Mouse (Mus musculus) intestine, embryonic 16.5 days (tissue): ENCODE data around the gene Mydgf. TPM values are rescaled to one million over a fixed set of nuclear protein-coding genes. Genes with fewer than 3 reads are reported as not detected.
A peak's percentile ranks its signal among the peaks of the same experiment; 100 is the strongest.

Source experiments
- ATAC-seq: fragments of 200-750 bp; cut with Nextera tagmentation; 2 replicates; pipeline ENCODE4 v1.8.0; 2017; ENCODE audit warnings: moderate TSS enrichment, moderate library complexity
- H3K27ac ChIP-seq: fragments of 300-500 bp; sonication (generic); 2 replicates; pipeline ENCODE4 v1.5.1; 2014; ENCODE audit warnings: mild to moderate bottlenecking, low read length
- H3K27me3 ChIP-seq: fragments of 300-500 bp; sonication (generic); replicated peaks from 2 replicates; pipeline ENCODE4 v1.6.1; 2014; ENCODE audit warnings: low read length, control low read depth, mixed read lengths; ENCODE audit not compliant: control insufficient read depth, insufficient read depth
- H3K36me3 ChIP-seq: fragments of 300-500 bp; sonication (generic); 2 replicates; pipeline ENCODE4 v1.6.1; 2014; ENCODE audit warnings: low read length, control low read depth; ENCODE audit not compliant: control insufficient read depth, insufficient read depth
- H3K4me1 ChIP-seq: fragments of 300-500 bp; sonication (generic); 2 replicates; pipeline ENCODE4 v1.6.1; 2014; ENCODE audit warnings: low read length, control low read depth, mixed read lengths; ENCODE audit not compliant: control insufficient read depth, insufficient read depth
- H3K4me2 ChIP-seq: fragments of 300-500 bp; sonication (generic); 2 replicates; pipeline ENCODE4 v1.6.1; 2014; ENCODE audit warnings: low read depth, low read length, control low read depth
- H3K4me3 ChIP-seq: fragments of 300-500 bp; sonication (generic); 2 replicates; pipeline ENCODE4 v1.5.1; 2014; ENCODE audit warnings: mild to moderate bottlenecking, low read length
- H3K9ac ChIP-seq: fragments of 300-500 bp; sonication (generic); 2 replicates; pipeline ENCODE4 v1.6.1; 2014; ENCODE audit warnings: low read depth, low read length
- H3K9me3 ChIP-seq: fragments of 300-500 bp; sonication (generic); 2 replicates; pipeline ENCODE4 v1.6.1; 2016; ENCODE audit warnings: low read length, control low read depth; ENCODE audit not compliant: control insufficient read depth
- WGBS: fragments of 180-500 bp; shearing (Covaris S2); extraction: QIAGEN DNeasy Blood & Tissue Kit; methylation state at CpG from one replicate; pipeline ENCODE4 v1.1.7; 2014; 5-methylcytosine and 5-hydroxymethylcytosine counted together
- polyA plus RNA-seq: library from polyadenylated mRNA; unstranded; fragments of >200 nt; fragmentation: Nextera tagmentation; extraction: Ambion mirVana; gene quantifications from 2 replicates; pipeline ENCODE4 v1.2.1, GENCODE M21; 2015

Mydgf gene
- polyA plus RNA-seq, 1 experiment from 2014 or later: 121 TPM

- no peak overlapping the region for H3K4me2 ChIP-seq
- no peak overlapping the region for H3K27ac ChIP-seq
- H3K4me3 ChIP-seq: no peak overlapping the region
- H3K9ac ChIP-seq: 0 out of 2 replicates have a peak overlapping the region, but pooled peaks have one; percentile 7
- ATAC-seq: 0 out of 2 replicates have a peak, but pooled peaks have one; percentile 10
- H3K36me3 ChIP-seq: no peaks in the 10 kb centered on the region
- H3K9me3 ChIP-seq: no peaks in the 10 kb centered on the region
- 3% methylated on average over 9 of the region's 9 CpGs for WGBS
- H3K4me1 ChIP-seq: peaks cover 19% of the 10 kb centered on the region; the same call in 1 of the 2 replicates
- peaks cover 9% of the 10 kb centered on the region; the same call in 1 of the 2 replicates for H3K27me3 ChIP-seq
These were observed 24.0 kb downstream of the Mydgf start for GRCm38 (mm10) chr17:56159729-56160128.

DNA sequence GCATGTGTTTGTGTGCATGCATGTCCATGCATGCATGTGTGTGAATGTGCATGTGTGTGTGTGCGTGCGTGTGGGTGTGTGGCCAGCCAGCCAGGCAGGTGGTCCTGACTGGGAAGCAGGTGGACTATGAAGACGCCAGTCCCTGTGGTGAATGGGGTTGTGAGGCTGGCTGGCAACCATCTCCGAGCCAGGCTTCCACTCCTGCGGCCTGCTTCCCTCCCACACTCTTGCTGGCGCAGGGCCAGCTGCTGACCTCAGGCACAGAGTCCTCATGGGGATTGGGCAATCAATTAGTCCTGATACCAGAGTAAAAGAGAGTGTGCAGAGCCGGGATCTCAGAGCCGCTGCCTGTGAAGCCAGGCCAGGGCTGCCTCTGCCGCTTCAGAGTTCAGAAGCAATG lies 30.1 kb downstream of the Mydgf start:
- no peak overlapping the region for H3K4me2 ChIP-seq
- H3K9ac ChIP-seq: no peak overlapping the region
- H3K4me3 ChIP-seq: no peak overlapping the region
- H3K27ac ChIP-seq: no peak overlapping the region
- 29% methylated on average over 9 of the region's 9 CpGs for whole genome bisulfite sequencing
- peaks cover 29% of the 10 kb centered on the region for H3K27me3 ChIP-seq
- H3K9me3 ChIP-seq: no peaks in the 10 kb centered on the region
- ATAC-seq: peak; percentile 89
- peaks cover 12% of the 10 kb centered on the region for H3K4me1 ChIP-seq
- H3K36me3 ChIP-seq: no peaks in the 10 kb centered on the region

- Histone ChIP-seq H3K27me3 (peaks cover 41% of the 10 kb centered on the region), H3K4me1 (peaks cover 15% of the 10 kb centered on the region)
These were observed 33.8 kb downstream of the Mydgf start for GRCm38 (mm10) chr17:56149897-56150296.

DNA sequence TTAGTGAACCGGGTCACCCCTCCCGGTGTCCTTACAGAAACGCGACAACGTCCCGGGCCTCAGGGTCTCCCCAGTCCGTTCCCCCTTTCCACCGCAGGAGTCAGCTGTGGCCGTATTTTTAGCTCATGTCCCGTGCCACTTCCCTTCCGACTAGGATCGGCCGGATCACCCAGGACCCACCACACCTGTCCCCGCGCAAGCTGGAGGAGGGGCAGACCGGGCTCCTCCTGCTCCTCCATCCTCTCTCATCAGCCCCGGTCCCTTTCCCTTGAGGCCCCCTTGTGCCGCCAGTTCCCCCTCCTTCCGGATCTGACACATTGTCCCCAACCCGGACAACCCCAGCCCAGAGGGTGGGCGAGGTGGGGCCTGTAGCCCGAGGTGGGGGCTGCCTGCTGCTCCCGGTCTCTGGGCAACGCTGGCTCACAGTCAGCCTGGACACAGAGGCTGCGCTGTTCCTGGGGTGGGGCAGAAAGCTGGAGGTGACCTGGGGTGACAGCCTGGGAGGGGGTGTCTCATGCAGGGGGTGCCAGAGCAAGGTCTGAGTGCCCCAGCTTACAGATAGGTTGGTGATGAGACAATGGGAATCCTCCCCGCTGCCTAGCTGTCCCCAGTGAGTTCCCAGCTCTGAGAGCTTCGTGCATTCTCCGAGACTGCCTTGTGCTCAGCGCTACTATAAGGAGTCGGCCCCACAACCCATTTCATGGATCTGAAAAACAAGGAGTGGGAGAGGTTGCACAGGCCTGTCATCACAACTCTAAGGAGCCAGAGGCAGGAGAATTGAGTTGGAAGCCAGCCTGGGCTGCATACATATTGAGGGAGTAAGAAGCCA lies 34.7 kb downstream of the Mydgf start:
- Histone ChIP-seq H3K4me1 (peaks cover 13% of the 10 kb centered on the region), H3K36me3 (no peaks in the 10 kb centered on the region), H3K27ac (no peak overlapping the region), H3K27me3 (peaks cover 47% of the 10 kb centered on the region), H3K4me2 (peak overlapping the region; percentile 45), H3K9ac (peak overlapping the region; percentile 27; the same call in 1 of the 2 replicates), H3K4me3 (peak overlapping the region; percentile 19; the same call in 1 of the 2 replicates), H3K9me3 (no peaks in the 10 kb centered on the region)
- WGBS: 2% methylated on average over 30 of the region's 30 CpGs
- no peak for ATAC-seq

More at GRCm38 (mm10) chr17:56149897-56150296, 33.8 kb downstream of the Mydgf start:
- Histone ChIP-seq H3K27ac (no peak overlapping the region), H3K36me3 (no peaks in the 10 kb centered on the region), H3K9ac (no peak overlapping the region), H3K9me3 (no peaks in the 10 kb centered on the region), H3K4me2 (no peak overlapping the region), H3K4me3 (no peak overlapping the region)
- ATAC-seq: no peak
- WGBS: 33% methylated on average over 2 of the region's 2 CpGs

GRCm38 (mm10) chr17:56148280-56148679 lies 35.4 kb downstream of the Mydgf start:
- Histone ChIP-seq H3K4me2 (peak overlapping the region; percentile 45), H3K9ac (0 out of 2 replicates have a peak overlapping the region, but pooled peaks have one; percentile 27), H3K27me3 (peaks cover 48% of the 10 kb centered on the region), H3K9me3 (no peaks in the 10 kb centered on the region), H3K4me3 (no peak overlapping the region), H3K4me1 (peaks cover 7% of the 10 kb centered on the region), H3K27ac (no peak overlapping the region), H3K36me3 (no peaks in the 10 kb centered on the region)
- 17% methylated on average over 9 of the region's 9 CpGs for WGBS
- ATAC-seq: no peak

GRCm38 (mm10) chr17:56147420-56147819 lies 36.3 kb downstream of the Mydgf start:
- Histone ChIP-seq H3K27me3 (peaks cover 46% of the 10 kb centered on the region), H3K4me3 (no peak overlapping the region), H3K36me3 (no peaks in the 10 kb centered on the region), H3K4me2 (no peak overlapping the region), H3K9ac (no peak overlapping the region), H3K27ac (no peak overlapping the region), H3K4me1 (peaks cover 7% of the 10 kb centered on the region), H3K9me3 (no peaks in the 10 kb centered on the region)
- 54% methylated on average over 12 of the region's 12 CpGs for WGBS
- ATAC-seq: no peak

DNA sequence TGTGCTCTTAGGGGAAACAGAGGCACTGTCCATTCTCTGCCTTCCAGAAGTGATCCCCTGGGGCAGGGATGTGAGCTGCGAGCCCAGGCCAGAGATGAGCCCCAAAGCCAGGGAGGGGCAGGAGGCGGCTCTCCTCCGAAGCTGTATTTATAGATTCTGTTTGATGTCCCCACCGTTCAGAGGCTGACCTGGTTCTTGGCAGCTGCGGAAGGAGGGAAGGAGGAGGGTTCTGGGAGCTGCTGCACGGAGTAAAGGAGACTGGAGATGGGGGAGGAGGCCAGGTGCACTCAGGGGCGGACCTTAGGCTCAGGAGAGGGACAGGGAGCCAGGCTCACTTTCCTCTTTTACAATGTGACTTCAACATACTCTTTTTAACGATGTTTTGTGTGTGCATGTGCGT lies 37.6 kb downstream of the Mydgf start:
- H3K9ac ChIP-seq: no peak overlapping the region
- no peaks in the 10 kb centered on the region for H3K9me3 ChIP-seq
- peaks cover 16% of the 10 kb centered on the region for H3K4me1 ChIP-seq
- no peak overlapping the region for H3K27ac ChIP-seq
- no peaks in the 10 kb centered on the region for H3K36me3 ChIP-seq
- H3K4me2 ChIP-seq: no peak overlapping the region
- no peak overlapping the region for H3K4me3 ChIP-seq
- no peak for ATAC-seq
- peaks cover 58% of the 10 kb centered on the region for H3K27me3 ChIP-seq
- 19% methylated on average over 9 of the region's 9 CpGs for WGBS

- no peak overlapping the region for H3K4me3 ChIP-seq
- ATAC-seq: no peak
- no peak overlapping the region for H3K9ac ChIP-seq
- no peak overlapping the region for H3K27ac ChIP-seq
- H3K4me1 ChIP-seq: peaks cover 22% of the 10 kb centered on the region
- H3K27me3 ChIP-seq: peaks cover 67% of the 10 kb centered on the region
- no peak overlapping the region for H3K4me2 ChIP-seq
- H3K9me3 ChIP-seq: no peaks in the 10 kb centered on the region
- H3K36me3 ChIP-seq: no peaks in the 10 kb centered on the region
- 76% methylated on average over 9 of the region's 9 CpGs for WGBS
These were observed 39.2 kb downstream of the Mydgf start for GRCm38 (mm10) chr17:56144546-56144945.

DNA sequence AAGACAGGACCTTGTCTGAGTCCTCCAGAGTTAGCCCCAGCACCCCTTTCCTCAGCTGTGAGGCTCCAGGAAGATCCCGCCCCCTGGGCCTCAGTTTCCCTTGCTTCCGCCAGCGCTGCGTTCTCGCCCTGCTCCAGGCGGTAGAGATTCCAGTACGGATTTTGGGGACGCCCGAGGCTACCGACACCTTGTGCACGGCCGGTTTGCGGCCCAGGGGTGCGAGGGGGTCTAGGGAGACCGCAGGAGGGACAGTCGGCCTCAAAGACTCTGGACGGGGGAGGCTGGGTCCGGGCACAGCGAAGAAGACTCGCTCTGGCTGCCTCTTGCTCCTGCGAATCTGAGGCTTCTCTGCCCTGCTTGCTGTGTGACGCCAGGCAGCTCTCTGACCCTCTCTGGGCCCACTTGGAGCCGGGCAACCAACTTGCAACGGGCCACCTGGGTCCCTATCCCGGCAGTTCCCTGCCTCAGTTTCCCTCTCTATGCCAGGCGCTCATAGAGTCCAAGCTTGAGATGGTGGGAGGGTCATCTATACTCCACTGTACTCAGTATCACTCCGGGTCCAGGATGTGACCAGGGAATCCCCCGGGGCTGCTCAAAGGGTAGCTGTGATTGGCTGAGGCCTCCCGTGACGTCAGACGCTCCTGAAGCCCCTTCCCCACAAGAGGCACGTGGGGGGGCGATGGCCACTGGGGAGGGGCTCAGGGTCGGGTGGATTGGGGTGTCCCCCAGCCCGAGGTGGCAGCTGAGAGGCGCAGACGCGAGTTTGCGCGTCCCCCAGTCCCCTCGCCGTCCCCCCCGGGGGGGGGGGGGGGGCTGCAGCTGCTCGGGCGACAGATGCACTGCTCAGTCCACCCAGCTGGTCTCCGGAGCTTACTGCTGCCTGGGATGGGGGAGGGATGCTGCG lies 41.8 kb downstream of the Mydgf start:
- peak overlapping the region; percentile 43 for H3K9ac ChIP-seq
- H3K4me2 ChIP-seq: peak overlapping the region; percentile 74
- ATAC-seq: 0 out of 2 replicates have a peak, but pooled peaks have one; percentile 19
- peak overlapping the region; percentile 46 for H3K4me3 ChIP-seq
- peaks cover 68% of the 10 kb centered on the region for H3K27me3 ChIP-seq
- under 1% methylated on average over 45 of the region's 47 CpGs for WGBS
- peaks cover 17% of the 10 kb centered on the region for H3K4me1 ChIP-seq
- no peaks in the 10 kb centered on the region for H3K9me3 ChIP-seq
- H3K36me3 ChIP-seq: no peaks in the 10 kb centered on the region
- H3K27ac ChIP-seq: no peak overlapping the region
